Mouse (Mus musculus) megakaryocyte, adult 5-6 weeks (primary cell): Measurements from ENCODE around the gene Gm3164. TPM values are rescaled to one million over a fixed set of nuclear protein-coding genes. Genes with fewer than 3 reads are reported as not detected.
"Not testable (repeated sequence)": the region's sequence is repeated elsewhere in the genome, so short reads cannot be mapped to it uniquely, and the experiment has no call there.

Experiments
- ATAC-seq: 2 replicates; pipeline ENCODE4 v1.8.0; 2016; ENCODE audit warnings: mild to moderate bottlenecking, inconsistent platforms; ENCODE audit not compliant: poor library complexity, severe bottlenecking
- total RNA-seq, 2 experiments: library from RNA; stranded (forward) in 1 of 2; stranded (reverse) in 1 of 2; fragments of 153-499, 151-499 nt in 1 of 2; fragments of 221-1000, 200-1000 nt in 1 of 2; gene quantifications; 2 replicates each; pipeline versions ENCODE4 v1.2.3 to v1.2.4; 2015 to 2017

Gm3164 gene
- not detected in 2 replicates for total RNA-seq (2015)
- not detected in 2 replicates for total RNA-seq (2017)

DNA sequence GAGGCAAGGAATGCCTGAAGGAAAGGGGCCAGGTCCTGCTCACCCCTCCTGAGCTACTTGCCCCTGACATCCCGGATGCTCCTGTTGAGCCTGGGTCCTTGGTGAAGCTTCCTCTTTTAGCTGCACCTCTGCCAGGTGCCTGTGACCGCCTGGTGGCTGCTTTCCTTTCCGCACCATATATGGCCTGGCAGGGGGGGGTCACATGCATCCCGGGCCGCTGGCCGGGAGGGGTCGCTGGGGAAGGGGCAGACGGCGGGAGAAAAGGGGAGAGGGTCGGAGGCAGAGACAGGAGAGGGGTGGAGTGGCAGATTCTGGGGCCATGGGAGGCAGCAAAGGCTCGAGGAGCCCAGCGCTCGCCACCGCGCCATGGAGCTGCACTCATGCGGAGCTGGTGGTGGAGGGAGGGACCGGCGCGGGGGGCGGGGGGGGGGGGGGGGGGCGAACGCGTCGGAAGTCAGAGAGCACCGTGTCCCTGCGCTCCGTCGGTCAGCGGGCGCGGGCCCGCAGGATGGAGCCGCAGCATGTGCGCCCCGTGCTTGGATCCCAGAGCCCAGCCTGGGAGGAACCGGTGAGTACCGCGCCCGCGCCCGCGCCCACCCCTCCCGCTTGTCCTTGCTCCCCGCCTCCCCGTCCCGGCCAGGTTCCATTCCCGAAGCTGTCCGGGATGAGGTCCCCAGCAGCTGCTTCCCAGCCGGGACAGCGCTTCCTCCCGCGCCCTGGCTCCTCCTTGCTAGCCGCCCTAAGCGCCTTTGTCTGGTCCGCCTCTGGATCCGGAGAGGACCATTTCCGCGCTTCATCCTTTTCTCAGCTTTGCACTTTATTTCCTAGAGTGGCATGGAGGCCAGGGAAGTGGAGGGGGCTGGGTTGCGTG, at the start of gene Gm3164:
TSS of gene Gm3164 (plus strand) at position 484 of the 871 bp plus-strand sequence.
- ATAC-seq = not testable (repeated sequence)

DNA sequence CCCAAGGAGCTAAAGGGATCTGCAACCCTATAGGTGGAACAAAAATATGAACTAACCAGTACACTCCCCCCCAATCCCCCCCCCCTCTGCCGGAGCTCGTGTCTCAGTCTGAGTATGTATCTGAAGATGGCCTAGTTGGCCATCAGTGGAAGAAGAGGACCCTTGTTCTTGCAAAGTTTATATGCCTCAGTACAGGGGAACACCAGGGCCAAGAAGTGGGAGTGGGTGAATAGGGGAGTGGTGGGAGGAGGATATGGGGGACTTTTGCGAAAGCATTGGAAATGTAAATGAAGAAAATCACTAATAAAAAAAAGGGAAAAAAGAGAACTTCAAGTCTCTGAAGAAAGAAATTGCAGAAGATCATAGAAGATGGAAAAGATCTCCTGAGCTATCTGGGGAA, 46.3 kb upstream of the Gm3164 start:
- not testable (repeated sequence) for ATAC-seq

DNA sequence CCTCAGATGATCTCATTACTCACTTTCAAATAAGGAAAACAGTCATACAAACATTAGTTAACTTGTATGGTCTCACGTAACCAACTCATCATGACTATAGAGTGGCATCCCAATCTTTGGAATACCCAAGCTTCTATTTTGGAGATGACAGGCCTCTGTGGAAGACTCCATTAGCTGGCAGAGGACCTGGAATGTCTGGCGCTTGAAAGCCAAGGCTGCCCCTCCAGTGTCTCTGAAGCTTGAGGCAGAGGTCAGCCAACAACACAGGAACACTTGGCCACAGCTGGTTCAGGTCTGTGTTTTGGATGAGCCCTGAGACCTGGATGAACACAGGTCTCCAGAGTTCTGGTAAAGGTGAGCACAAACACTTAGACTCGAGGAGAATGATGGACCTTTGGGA, 45.6 kb upstream of the Gm3164 start:
- ATAC-seq = not testable (repeated sequence)

DNA sequence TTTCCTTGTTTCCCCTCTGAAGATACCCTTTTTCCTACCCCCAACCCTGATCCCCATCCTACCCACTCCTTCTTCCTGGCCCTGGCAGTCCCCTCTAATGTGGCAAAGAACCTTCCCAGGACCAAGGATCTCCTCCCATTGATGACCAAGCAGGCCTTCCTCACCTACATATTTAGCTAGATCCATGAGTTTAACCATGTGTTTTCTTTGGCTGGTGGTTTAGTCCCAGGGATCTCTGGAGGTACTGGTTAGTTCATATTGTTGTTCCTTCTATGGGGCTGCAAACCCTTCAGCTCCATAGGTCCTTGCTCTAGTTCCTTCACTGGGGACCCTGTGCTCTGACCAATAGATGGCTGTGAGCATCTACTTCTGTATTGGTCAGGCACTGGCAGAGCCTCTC, 37.4 kb upstream of the Gm3164 start:
- ATAC-seq = not testable (repeated sequence)

DNA sequence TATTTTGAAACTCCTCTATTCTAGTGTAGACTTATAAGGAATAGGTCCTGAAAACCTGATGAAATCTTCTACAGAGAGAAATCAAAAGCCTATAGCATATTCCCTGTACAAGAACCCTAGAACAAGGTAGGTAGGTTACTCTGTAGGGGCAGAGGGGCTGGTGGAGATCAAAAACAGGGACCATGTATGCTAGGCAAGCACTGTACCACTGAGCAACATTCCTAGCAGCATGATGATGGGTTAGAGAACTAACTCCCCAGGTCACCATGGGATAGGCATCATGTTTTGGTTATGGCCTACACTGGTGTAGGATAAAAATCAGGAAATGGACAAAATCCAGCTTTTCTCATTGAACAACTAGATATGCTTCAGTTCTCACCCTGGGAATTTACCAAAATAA, 29.6 kb upstream of the Gm3164 start:
- ATAC-seq = not testable (repeated sequence)

DNA sequence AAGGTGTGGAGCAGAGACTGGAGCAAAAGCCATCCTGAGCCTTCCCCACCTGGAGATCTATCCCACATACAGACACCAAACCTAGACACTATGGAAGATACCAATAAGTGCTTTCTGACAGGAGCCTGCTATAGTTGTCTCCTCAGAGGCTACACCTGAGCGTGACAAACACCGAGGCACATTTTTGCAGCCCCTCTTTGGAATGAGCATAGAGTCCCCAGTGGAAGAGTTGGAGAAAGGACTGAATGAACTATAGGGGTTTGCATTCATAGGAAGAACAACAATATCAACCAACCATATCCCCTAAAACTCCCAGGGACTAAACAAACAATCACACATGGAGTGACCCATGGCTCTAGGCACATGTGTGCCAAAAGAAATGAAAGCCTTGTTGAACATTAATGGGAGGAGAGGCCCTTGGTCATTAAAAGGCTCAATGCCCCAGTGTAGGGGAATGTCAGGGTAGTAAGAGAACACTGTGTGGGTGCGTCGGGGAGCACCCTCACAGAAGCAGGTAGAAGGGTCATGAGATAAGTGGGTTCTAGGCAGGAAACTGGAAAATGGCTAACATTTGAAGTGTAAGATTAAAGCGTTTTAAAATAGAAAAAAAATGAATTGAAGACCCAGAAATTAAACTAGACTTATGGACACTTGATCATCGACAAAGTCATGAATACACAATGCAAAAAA, 22.3 kb upstream of the Gm3164 start:
- ATAC-seq = not testable (repeated sequence)

DNA sequence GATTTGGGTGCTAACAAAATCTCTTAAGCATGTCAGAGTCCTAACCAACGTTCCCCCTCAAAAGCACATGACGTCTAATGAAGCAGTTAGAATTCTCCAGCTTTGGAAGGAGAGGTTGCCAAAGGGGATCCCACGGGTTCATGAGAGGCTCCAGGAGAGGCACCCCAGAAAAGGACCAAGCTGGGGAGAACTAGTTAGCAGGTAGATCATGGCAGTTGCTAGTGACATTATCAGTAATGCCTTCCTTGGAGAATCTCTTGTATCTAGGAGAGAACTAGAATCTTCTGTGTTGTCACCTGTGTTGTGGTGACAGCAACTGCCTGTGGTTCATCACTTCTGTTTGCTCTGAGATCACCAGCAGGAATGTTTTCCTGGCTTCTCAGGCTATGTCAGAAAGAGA, 18.0 kb upstream of the Gm3164 start, which contains the start of gene Gm3159:
TSS of gene Gm3159 (plus strand) at position 301 of the 400 bp plus-strand sequence.
- ATAC-seq = not testable (repeated sequence)

DNA sequence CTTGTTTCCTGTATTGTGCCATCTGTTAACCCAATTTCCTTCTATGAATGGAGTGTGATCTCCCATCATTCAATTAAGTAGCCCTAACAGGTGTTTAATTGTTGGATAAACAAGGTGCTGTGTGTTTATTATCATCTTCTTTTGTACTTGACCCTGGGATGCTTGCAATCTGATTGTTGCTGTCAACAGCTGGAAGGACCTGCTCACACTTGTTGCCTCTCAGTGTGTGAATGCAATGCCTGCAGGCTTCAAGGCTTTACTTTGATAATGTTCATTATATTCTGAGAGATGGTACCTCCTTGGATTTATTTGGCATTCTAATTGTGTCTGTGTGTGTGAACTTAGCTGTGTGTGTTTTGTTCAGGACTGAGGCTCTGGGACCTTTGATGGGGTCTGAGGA, 16.6 kb upstream of the Gm3164 start:
- ATAC-seq = not testable (repeated sequence)

DNA sequence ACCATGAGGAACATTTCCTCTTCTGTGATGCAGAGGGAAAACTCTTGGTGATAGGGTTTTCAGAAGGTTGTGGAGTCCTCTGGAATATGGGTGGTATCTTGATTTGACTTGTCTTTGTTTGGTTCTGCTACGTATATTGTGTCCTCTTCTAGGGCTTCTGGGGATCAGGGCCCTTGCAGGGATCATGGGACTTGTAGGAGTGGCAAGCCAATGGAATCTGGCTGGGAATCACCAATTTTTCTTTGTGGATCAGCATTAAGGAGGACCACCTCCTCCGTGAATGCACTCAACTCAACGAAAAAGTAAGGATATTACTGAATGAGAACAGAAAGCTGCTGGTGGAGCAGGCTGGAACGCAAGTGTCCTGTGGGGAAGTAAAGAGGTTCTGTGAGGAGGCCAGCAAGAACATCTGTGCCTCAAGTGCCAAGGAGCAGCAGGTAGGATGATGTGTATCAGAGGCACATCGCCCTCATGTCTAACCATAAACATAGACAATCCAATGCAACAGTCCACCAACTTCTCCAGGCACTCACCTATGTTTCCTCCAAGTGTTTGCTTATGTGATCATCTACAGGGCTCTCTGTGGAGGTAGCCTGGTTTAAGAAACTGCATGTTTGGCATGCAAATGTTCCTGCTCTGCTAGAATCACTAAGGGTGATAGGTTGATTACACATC, 15.0 kb upstream of the Gm3164 start:
- ATAC-seq = not testable (repeated sequence)

DNA sequence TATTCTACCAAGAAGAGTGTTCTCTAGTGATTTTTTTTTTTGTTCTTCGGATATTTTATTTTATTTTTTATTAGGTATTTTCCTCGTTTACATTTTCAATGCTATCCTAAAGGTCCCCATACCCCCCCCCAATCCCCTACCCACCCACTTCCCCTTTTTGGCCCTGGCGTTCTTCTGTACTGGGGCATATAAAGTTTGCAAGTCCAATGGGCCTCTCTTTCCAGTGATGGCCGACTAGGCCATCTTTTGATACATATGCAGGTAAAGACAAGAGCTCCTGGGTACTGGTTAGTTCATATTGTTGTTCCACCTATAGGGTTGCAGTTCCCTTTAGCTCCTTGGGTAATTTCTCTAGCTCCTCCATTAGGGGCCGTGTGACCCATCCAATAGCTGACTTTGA, 14.0 kb upstream of the Gm3164 start:
- not testable (repeated sequence) for ATAC-seq

DNA sequence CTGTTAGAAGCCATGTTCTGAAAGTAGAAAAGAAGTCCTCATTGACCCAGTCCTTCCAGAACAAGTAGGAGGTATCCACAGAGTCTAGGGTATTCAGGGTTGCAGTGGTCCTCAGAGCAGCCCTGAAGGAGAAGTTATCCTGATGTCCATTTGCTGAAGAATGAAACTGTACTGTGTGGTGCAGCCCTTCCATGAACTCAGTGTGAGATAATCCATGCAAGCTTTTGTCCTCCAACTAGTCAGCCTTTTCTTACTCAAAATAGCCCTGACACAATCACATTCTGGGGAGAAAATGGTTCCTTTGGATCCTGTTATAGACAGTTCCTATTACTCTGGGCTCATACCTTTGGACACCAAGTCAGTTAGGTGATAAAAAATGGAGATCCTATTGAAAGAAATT, 11.4 kb upstream of the Gm3164 start:
- ATAC-seq = not testable (repeated sequence)

DNA sequence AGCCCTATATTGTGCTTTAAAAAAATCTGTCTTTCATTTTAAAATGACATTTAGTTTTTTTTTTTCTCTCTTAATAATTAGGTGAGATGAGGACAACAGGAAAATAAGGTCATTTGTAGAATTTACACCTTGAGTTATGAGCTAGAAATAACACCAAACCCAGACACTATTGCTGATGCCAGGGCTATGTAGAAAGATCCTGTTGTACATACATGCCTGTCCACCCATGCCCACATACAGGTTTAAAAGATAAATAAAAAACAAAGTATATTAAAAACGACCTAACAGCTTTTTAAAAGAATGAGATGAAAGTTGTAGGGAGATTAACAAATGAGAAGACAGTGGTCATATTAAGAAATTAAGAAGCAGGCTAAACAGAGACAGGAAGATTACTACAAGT, 5.3 kb upstream of the Gm3164 start:
- ATAC-seq = not testable (repeated sequence)

DNA sequence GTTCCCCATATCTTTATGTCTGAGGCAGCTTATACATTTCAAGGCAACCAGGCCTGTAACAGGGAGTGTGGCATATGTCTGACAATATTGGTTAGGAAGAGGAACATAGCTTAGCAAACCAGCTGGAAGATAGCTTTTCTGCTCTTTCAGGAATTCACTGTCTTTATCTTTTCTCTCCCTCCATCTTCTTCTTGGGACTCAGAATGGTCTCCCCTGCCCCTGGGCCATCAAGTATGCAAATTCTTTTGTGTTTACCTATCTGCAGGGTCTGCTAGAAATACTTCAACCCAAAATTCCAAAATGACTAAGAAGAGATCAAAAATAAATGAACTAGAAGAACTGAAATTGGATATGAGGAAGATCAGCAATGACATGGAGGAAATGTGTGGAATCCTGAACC, 15.4 kb downstream of the Gm3164 start, which contains the start of gene Gm3173:
TSS of gene Gm3173 (plus strand) at position 301 of the 400 bp plus-strand sequence.
- ATAC-seq = not testable (repeated sequence)

DNA sequence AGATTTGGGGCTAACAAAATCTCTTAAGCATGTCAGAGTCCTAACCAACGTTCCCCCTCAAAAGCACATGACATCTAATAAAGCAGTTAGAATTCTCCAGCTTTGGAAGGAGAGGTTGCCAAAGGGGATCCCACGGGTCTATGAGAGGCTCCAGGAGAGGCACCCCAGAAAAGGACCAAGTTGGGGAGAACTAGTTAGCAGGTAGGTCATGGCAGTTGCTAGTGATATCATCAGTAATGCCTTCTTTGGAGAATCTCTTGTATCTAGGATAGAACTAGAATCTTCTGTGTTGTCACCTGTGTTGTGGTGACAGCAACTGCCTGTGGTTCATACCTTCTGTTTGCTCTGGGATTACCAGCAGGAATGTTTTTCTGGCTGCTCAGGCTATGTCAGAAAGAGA, 66.2 kb downstream of the Gm3164 start, which contains the start of gene Gm3182:
TSS of gene Gm3182 (plus strand) at position 301 of the 400 bp plus-strand sequence.
- not testable (repeated sequence) for ATAC-seq

Other genes starting within 250 kb of the Gm3164 start
- gene Gm2974, start 232.9 kb upstream of the Gm3164 start, total RNA-seq (2015) = not detected in 2 replicates
- gene Gm2974, start 232.9 kb upstream of the Gm3164 start, total RNA-seq (2017) = not detected in 2 replicates
- not detected in 2 replicates for gene Gm3138, start 165.8 kb upstream of the Gm3164 start, total RNA-seq (2015)
- gene Gm3138, start 165.8 kb upstream of the Gm3164 start, total RNA-seq (2017) = not detected in 2 replicates
- gene Gm3149, start 98.2 kb upstream of the Gm3164 start, total RNA-seq (2015) = not detected in 2 replicates
- not detected in 2 replicates for gene Gm3149, start 98.2 kb upstream of the Gm3164 start, total RNA-seq (2017)
- not detected in 2 replicates for gene 2610042L04Rik, start 80.7 kb upstream of the Gm3164 start, total RNA-seq (2015)
- not detected in 2 replicates for gene 2610042L04Rik, start 80.7 kb upstream of the Gm3164 start, total RNA-seq (2017)
- gene Gm3159, start 17.9 kb upstream of the Gm3164 start, total RNA-seq (2015) = not detected in 2 replicates
- gene Gm3159, start 17.9 kb upstream of the Gm3164 start, total RNA-seq (2017) = not detected in 2 replicates
- gene Gm3173, start 15.5 kb downstream of the Gm3164 start, total RNA-seq (2015) = not detected in 2 replicates
- gene Gm3173, start 15.5 kb downstream of the Gm3164 start, total RNA-seq (2017) = not detected in 2 replicates
- not detected in 2 replicates for gene Gm3182, start 66.3 kb downstream of the Gm3164 start, total RNA-seq (2015)
- not detected in 2 replicates for gene Gm3182, start 66.3 kb downstream of the Gm3164 start, total RNA-seq (2017)
- not detected in 2 replicates for gene Gm3047, start 140.0 kb downstream of the Gm3164 start, total RNA-seq (2015)
- not detected in 2 replicates for gene Gm3047, start 140.0 kb downstream of the Gm3164 start, total RNA-seq (2017)
- gene Gm8159, start 216.9 kb downstream of the Gm3164 start, total RNA-seq (2015) = not detected in 2 replicates
- gene Gm8159, start 216.9 kb downstream of the Gm3164 start, total RNA-seq (2017) = not detected in 2 replicates
- gene Gm3239, start 248.7 kb downstream of the Gm3164 start, total RNA-seq (2015) = not detected in 2 replicates
- not detected in 2 replicates for gene Gm3239, start 248.7 kb downstream of the Gm3164 start, total RNA-seq (2017)